9 mouse cellular contexts compared by ENCODE assay signal in the genomic region with DNA sequence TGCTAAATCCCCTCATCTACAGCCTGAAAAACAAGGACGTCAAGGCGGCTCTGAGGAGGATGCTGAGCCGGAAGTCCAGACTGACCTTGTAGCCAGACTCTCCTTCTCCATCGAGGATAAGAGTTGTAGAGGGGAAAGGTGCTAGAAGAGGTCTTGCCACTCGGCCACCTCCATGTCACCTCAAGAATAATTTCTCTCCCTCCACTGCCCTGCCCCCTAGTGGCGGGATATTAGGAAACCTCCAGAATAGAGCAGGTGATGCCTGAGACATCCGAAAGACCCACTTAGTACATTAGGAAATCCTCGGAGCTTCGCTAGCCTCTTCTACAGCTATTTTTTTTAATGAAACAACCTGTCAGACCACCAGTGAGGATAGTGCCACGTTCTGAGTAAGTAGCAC. TPM values are rescaled to one million over a fixed set of nuclear protein-coding genes. Genes with fewer than 3 reads are reported as not detected.
A peak's percentile ranks its signal among the peaks of the same experiment; 100 is the strongest.
DNase-seq lines count a peak whose midpoint lies in the region; ATAC-seq and TF ChIP-seq lines count a peak whose summit lies in the region.
"Had no signal": no experiment of that assay in that cellular context is flagged by ENCODE, and none has a peak within 500 bp of the region (broad histone marks: within the 10 kb centered on the region; RNA-seq: fewer than 3 reads in every experiment).

No protein-coding gene starts in this region.

- no peak overlapping the region for H3K4me3 ChIP-seq in kidney, adult 2 months (ENCODE audit: insufficient read depth, low read depth, low read length)
- H3K4me3 ChIP-seq in kidney, embryonic 16.5 days (ENCODE audit: low read length): no peak overlapping the region
- no peak overlapping the region for H3K4me3 ChIP-seq in C2C12 (ENCODE audit: insufficient read depth, poor library complexity, severe bottlenecking)
- H3K4me3 ChIP-seq: erythroblast, embryonic 14.5 days had no signal

- no peak for ATAC-seq in kidney, embryonic 16.5 days (ENCODE audit: low FRiP score, low TSS enrichment)
- ATAC-seq in Patski: no peak

- no peak overlapping the region for H3ac ChIP-seq in C2C12 (ENCODE audit: control insufficient read depth, insufficient read length, low read depth)

- no peak for TF ChIP-seq POLR2A in kidney, adult 2 months (IDR thresholded peaks at IDR 0.05; ENCODE audit: low read depth, low read length)

- H3K36me3 ChIP-seq in kidney, adult 2 months (ENCODE audit: control insufficient read depth, insufficient read depth, low read length): no peaks in the 10 kb centered on the region
- no peaks in the 10 kb centered on the region for H3K36me3 ChIP-seq in kidney, embryonic 16.5 days (ENCODE audit: insufficient read depth, low read length)
- no peaks in the 10 kb centered on the region for H3K36me3 ChIP-seq in C2C12 (ENCODE audit: control insufficient read depth, insufficient read depth)

- POLR2A ChIA-PET in Patski (lab: Charles Lee): no interaction called here

- peak; percentile 62 for TF ChIP-seq CTCF in kidney, adult 2 months (conservative IDR thresholded peaks at IDR 0.05; ENCODE audit: insufficient read depth, insufficient read length, low read depth, low read length)
- peak; percentile 5 for TF ChIP-seq CTCF in C2C12 (IDR thresholded peaks at IDR 0.05; ENCODE audit: control insufficient read depth, insufficient read depth, insufficient read length)
- peak; percentile 75 for TF ChIP-seq CTCF in Patski (IDR thresholded peaks at IDR 0.05)

- peak; percentile 42 for DNase-seq in kidney, adult 2 months
- no peak for DNase-seq in Patski (ENCODE audit: low read depth, low spot score)
- peak; percentile 20 for DNase-seq in cerebellum, adult 9-11 months
- DNase-seq in kidney, postnatal 10 days: peak; percentile 70
- peak; percentile 63 for DNase-seq in retina, embryonic 14.5 days (ENCODE audit: low spot score)
- no peak for DNase-seq in Muller cell, postnatal 12 days (ENCODE audit: inconsistent ontology term)

- no peak overlapping the region for H3K4me2 ChIP-seq in kidney, embryonic 16.5 days (replicated peaks; ENCODE audit: low read depth, low read length)

- WGBS in kidney, adult 2 months: 45% methylated on average over 10 of the region's 10 CpGs
- WGBS in kidney, embryonic 16.5 days: 49% methylated on average over 10 of the region's 10 CpGs

- no peaks in the 10 kb centered on the region for H3K79me3 ChIP-seq in C2C12 (ENCODE audit: low read depth)

- no peaks in the 10 kb centered on the region for H3K4me1 ChIP-seq in kidney, adult 2 months (ENCODE audit: control insufficient read depth, insufficient read depth, low read length)
- no peaks in the 10 kb centered on the region for H3K4me1 ChIP-seq in kidney, embryonic 16.5 days (ENCODE audit: insufficient read depth, low read length)

- no peaks in the 10 kb centered on the region for H3K27me3 ChIP-seq in kidney, adult 2 months (replicated peaks; ENCODE audit: control insufficient read depth, insufficient read depth, low read length)
- H3K27me3 ChIP-seq in kidney, embryonic 16.5 days (ENCODE audit: insufficient read depth, low read length): no peaks in the 10 kb centered on the region
- H3K27me3 ChIP-seq in C2C12 (ENCODE audit: control insufficient read depth, insufficient read depth, insufficient read length) (peaks cover 72% of the 10 kb centered on the region), Patski (peaks cover 26% of the 10 kb centered on the region)

- no peak overlapping the region for H3K9ac ChIP-seq in kidney, embryonic 16.5 days (replicated peaks; ENCODE audit: low read length)

- no peaks in the 10 kb centered on the region for H3K79me2 ChIP-seq in C2C12 (ENCODE audit: control insufficient read depth, insufficient read depth)

- CTCF ChIA-PET in Patski (lab: Charles Lee): no interaction called here

- H3K9me3 ChIP-seq in kidney, embryonic 16.5 days (ENCODE audit: low read length): no peaks in the 10 kb centered on the region

- in situ Hi-C loops in Patski (cut with MboI; ENCODE audit: low pct_unique_long_range_greater_than_20kb): no loop called here

- H3K27ac ChIP-seq in kidney, adult 2 months (ENCODE audit: insufficient read depth, low read depth, low read length): no peak overlapping the region
- H3K27ac ChIP-seq in kidney, embryonic 16.5 days (ENCODE audit: low read length): no peak overlapping the region

TF ChIP-seq in C2C12, 6 proteins besides CTCF, POLR2A, EP300 and RAD21:
- TF ChIP-seq FOSL1 (IDR thresholded peaks at IDR 0.05; ENCODE audit: insufficient read depth, low read length, poor library complexity, severe bottlenecking) (no peak), MYOG (IDR thresholded peaks at IDR 0.05; ENCODE audit: control insufficient read depth, extremely low read depth, insufficient read length) (no peak), USF1 (IDR thresholded peaks at IDR 0.05; ENCODE audit: low read depth) (no peak), CEBPB (IDR thresholded peaks at IDR 0.05; ENCODE audit: low read depth) (no peak)

RNA-seq across cellular contexts. Expression of a gene that starts 5.7 kb away (rescaled TPM):
- not detected in 2 replicates for polyA plus RNA-seq in kidney, adult 2 months (2012; rRNA removed)
- not detected in 2 replicates for polyA plus RNA-seq in kidney, embryonic 16.5 days (2015; fragmentation: Nextera tagmentation; extraction: Ambion mirVana)
- polyA plus RNA-seq in C2C12 (2012; fragmentation: generic; extraction: Trizol) (not detected), Patski (2021) (not detected)
- polyA plus RNA-seq: erythroblast, embryonic 14.5 days had no signal

RNA-seq across cellular contexts. Expression of a gene that starts 7.1 kb away (rescaled TPM):
- not detected in 2 replicates for polyA plus RNA-seq in kidney, adult 2 months (2012; rRNA removed)
- polyA plus RNA-seq in kidney, embryonic 16.5 days (2015; fragmentation: Nextera tagmentation; extraction: Ambion mirVana): 0.21 and 0.55 TPM in 2 replicates
- polyA plus RNA-seq in C2C12 (2012; fragmentation: generic; extraction: Trizol): not detected
- polyA plus RNA-seq in Patski (2021): not detected
- polyA plus RNA-seq: erythroblast, embryonic 14.5 days had no signal

RNA-seq across cellular contexts. Expression of a gene that starts 16.8 kb away (rescaled TPM):
- not detected in 2 replicates for polyA plus RNA-seq in kidney, adult 2 months (2012; rRNA removed)
- not detected in 2 replicates for polyA plus RNA-seq in kidney, embryonic 16.5 days (2015; fragmentation: Nextera tagmentation; extraction: Ambion mirVana)
- not detected for polyA plus RNA-seq in C2C12 (2012; fragmentation: generic; extraction: Trizol)
- not detected for polyA plus RNA-seq in Patski (2021)
- polyA plus RNA-seq: erythroblast, embryonic 14.5 days had no signal

RNA-seq across cellular contexts. Expression of a gene that starts 23.0 kb away (rescaled TPM):
- polyA plus RNA-seq in kidney, adult 2 months (2012; rRNA removed): not detected in 2 replicates
- not detected in 2 replicates for polyA plus RNA-seq in kidney, embryonic 16.5 days (2015; fragmentation: Nextera tagmentation; extraction: Ambion mirVana)
- polyA plus RNA-seq in C2C12 (2012; fragmentation: generic; extraction: Trizol) (not detected), Patski (2021) (not detected)

RNA-seq across cellular contexts. Expression of a gene that starts 44.4 kb away (rescaled TPM):
- not detected in 2 replicates for polyA plus RNA-seq in kidney, adult 2 months (2012; rRNA removed)
- not detected in 2 replicates for polyA plus RNA-seq in kidney, embryonic 16.5 days (2015; fragmentation: Nextera tagmentation; extraction: Ambion mirVana)
- polyA plus RNA-seq in C2C12 (2012; fragmentation: generic; extraction: Trizol) (not detected), Patski (2021) (not detected)
- polyA plus RNA-seq: erythroblast, embryonic 14.5 days had no signal

Comparison
In these comparisons a context has a peak if more than half of its experiments do, and no peak if none do; other contexts are left out.
1. DNase-seq: peak in kidney, adult 2 months (single experiment), cerebellum, adult 9-11 months (single experiment), kidney, postnatal 10 days (single experiment) and retina, embryonic 14.5 days (single experiment); none in Patski (single experiment) and Muller cell, postnatal 12 days (single experiment).
2. CTCF ChIP-seq: peak in every context shown above with its lines; median percentile 75 in Patski; 62 in kidney, adult 2 months; 5 in C2C12.